Mouse (Mus musculus) stomach, embryonic 15.5 days (tissue): Measurements from ENCODE around the gene Rtl4. TPM values are rescaled to one million over a fixed set of nuclear protein-coding genes. Genes with fewer than 3 reads are reported as not detected.

ENCODE experiments used
- ATAC-seq: fragments of 200-750 bp; cut with Nextera tagmentation; 2 replicates; pipeline ENCODE4 v1.8.0; 2017; ENCODE audit warnings: low read depth, moderate number of reproducible peaks, moderate TSS enrichment; ENCODE audit not compliant: insufficient read depth, low FRiP score
- H3K27ac ChIP-seq: fragments of 300-500 bp; sonication (generic); 2 replicates; pipeline ENCODE4 v1.5.1; 2015; ENCODE audit warnings: mild to moderate bottlenecking, inconsistent platforms
- H3K27me3 ChIP-seq: fragments of 300-500 bp; sonication (generic); replicated peaks from 2 replicates; pipeline ENCODE4 v1.6.1; 2015; ENCODE audit warnings: inconsistent platforms
- H3K36me3 ChIP-seq: fragments of 300-500 bp; sonication (generic); 2 replicates; pipeline ENCODE4 v1.6.1; 2015; ENCODE audit warnings: inconsistent platforms
- H3K4me1 ChIP-seq: fragments of 300-500 bp; sonication (generic); 2 replicates; pipeline ENCODE4 v1.6.1; 2015; ENCODE audit warnings: inconsistent platforms
- H3K4me2 ChIP-seq: fragments of 300-500 bp; sonication (generic); 2 replicates; pipeline ENCODE4 v1.6.1; 2015; ENCODE audit warnings: mild to moderate bottlenecking, inconsistent platforms
- H3K4me3 ChIP-seq: fragments of 300-500 bp; sonication (generic); replicated peaks from 2 replicates; pipeline ENCODE4 v1.5.1; 2015; ENCODE audit warnings: inconsistent platforms
- H3K9ac ChIP-seq: fragments of 300-500 bp; sonication (generic); 2 replicates; pipeline ENCODE4 v1.6.1; 2015; ENCODE audit warnings: inconsistent platforms
- H3K9me3 ChIP-seq: fragments of 300-500 bp; sonication (generic); 2 replicates; pipeline ENCODE4 v1.6.1; 2016; ENCODE audit warnings: inconsistent platforms
- WGBS: fragments of 180-500 bp; shearing (Covaris S2); methylation state at CpG from one replicate; pipeline ENCODE4 v1.1.7; 2015; 5-methylcytosine and 5-hydroxymethylcytosine counted together
- polyA plus RNA-seq: library from polyadenylated mRNA; unstranded; fragments of >200 nt; fragmentation: Nextera tagmentation; extraction: Ambion mirVana; gene quantifications from 2 replicates; pipeline ENCODE4 v1.2.1, GENCODE M21; 2015

The Rtl4 gene
- 0.85 and 0.93 TPM in 2 replicates for polyA plus RNA-seq

GRCm38 (mm10) chrX:144688207-144689118, at the start of gene Rtl4:
TSS of gene Rtl4 (plus strand) at chrX:144688907.
- Histone ChIP-seq H3K27ac (no peak within 1 kb of the TSS), H3K4me2 (peak within 1 kb of the TSS; percentile 64), H3K4me3 (peak within 1 kb of the TSS; percentile 43), H3K27me3 (no peaks in the 10 kb centered on the region), H3K36me3 (no peaks in the 10 kb centered on the region), H3K9me3 (no peaks in the 10 kb centered on the region), H3K4me1 (no peaks in the 10 kb centered on the region), H3K9ac (peak within 1 kb of the TSS; percentile 9; the same call in 1 of the 2 replicates)
- no peak for ATAC-seq
- WGBS: 24% methylated on average over 10 of the region's 31 CpGs

DNA sequence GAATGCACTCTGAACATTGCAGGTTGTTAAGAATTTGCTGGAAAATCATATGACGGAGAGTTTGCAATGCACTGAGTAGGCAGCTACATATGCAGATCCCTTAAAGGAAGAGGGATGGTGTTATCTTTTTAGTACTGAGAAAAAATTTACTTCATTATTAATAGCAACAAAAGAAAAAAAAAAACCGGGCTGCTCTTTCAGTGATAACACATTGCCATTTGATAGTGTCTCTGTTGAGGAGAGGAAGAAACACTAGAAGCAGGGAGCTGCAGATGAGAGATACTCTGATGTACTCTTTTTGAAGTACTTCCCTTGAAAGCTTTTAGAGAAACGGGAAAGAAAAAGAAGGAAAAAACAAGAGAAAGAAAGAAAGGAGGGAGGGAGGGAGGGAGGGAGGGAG, 44.0 kb upstream of the Rtl4 start:
- Histone ChIP-seq H3K27me3 (no peaks in the 10 kb centered on the region), H3K27ac (no peak overlapping the region), H3K36me3 (no peaks in the 10 kb centered on the region), H3K4me3 (no peak overlapping the region), H3K9ac (no peak overlapping the region), H3K4me1 (no peaks in the 10 kb centered on the region), H3K4me2 (no peak overlapping the region), H3K9me3 (no peaks in the 10 kb centered on the region)
- WGBS: 57% methylated on average over 3 of the region's 3 CpGs
- ATAC-seq: no peak

DNA sequence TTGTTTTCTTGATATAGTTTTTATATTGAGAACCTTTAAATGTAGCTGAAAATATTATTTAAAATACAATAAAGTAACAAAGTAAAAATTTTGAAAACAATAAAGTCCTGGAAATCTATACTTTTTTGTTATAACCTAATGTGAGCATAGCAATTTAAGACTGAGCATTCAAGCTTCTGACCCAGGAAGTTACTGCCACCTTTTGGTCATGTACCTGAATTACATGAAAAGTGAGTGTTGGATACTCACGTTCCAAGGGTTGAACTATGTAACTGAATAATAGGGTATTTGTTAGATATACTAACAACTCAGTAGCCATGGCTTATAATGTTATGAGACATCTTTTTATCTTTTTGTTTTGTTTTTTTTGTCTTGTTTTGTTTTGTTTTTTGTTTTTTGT, 43.3 kb upstream of the Rtl4 start:
- ATAC-seq: no peak
- no peaks in the 10 kb centered on the region for H3K27me3 ChIP-seq
- no peak overlapping the region for H3K4me2 ChIP-seq
- WGBS: 33% methylated on average over 1 of the region's 1 CpGs
- H3K9ac ChIP-seq: no peak overlapping the region
- H3K27ac ChIP-seq: no peak overlapping the region
- H3K9me3 ChIP-seq: no peaks in the 10 kb centered on the region
- H3K4me1 ChIP-seq: no peaks in the 10 kb centered on the region
- H3K4me3 ChIP-seq: no peak overlapping the region
- no peaks in the 10 kb centered on the region for H3K36me3 ChIP-seq

DNA sequence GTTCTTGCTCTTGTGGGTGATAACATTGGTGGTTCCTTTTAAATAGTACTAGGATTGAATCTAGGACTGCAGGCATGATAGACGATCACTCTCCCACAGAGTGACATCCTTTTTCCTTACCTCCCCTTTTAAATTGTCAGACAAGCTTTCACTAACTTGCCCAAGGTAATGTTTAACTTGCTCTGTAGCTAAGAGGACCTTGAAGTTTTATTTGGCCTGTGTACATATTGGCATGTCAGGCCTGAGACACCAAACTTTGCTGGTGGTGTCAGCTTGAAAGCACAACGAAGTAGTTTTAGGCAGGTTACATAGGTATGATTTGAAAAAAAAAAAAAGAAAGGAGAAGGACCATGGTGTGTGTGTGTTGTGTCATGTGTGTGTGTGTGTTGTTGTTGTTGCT, 36.5 kb upstream of the Rtl4 start:
- Histone ChIP-seq H3K9me3 (no peaks in the 10 kb centered on the region), H3K27me3 (no peaks in the 10 kb centered on the region), H3K9ac (no peak overlapping the region), H3K4me3 (no peak overlapping the region), H3K27ac (no peak overlapping the region), H3K4me2 (no peak overlapping the region), H3K4me1 (no peaks in the 10 kb centered on the region), H3K36me3 (no peaks in the 10 kb centered on the region)
- WGBS: 68% methylated on average over 2 of the region's 2 CpGs
- no peak for ATAC-seq

GRCm38 (mm10) chrX:144687742-144688141, 965 bp upstream of the Rtl4 start:
- Histone ChIP-seq H3K4me1 (no peaks in the 10 kb centered on the region), H3K36me3 (no peaks in the 10 kb centered on the region), H3K9me3 (no peaks in the 10 kb centered on the region), H3K4me2 (peak overlapping the region; percentile 64), H3K27ac (no peak overlapping the region), H3K9ac (no peak overlapping the region), H3K4me3 (peak overlapping the region; percentile 43; the same call in 1 of the 2 replicates), H3K27me3 (no peaks in the 10 kb centered on the region)
- 27% methylated on average over 20 of the region's 20 CpGs for WGBS
- ATAC-seq: no peak

DNA sequence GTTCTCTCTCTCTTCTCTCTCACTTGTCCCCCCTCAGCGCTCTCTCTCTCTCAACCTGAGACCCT, 733 bp upstream of the Rtl4 start, which contains the start of gene Trpc5:
Gene Trpc5 (minus strand): TSS at position 39 of the 65 bp plus-strand sequence.
- H3K4me1 ChIP-seq: no peaks in the 10 kb centered on the region
- H3K27me3 ChIP-seq: no peaks in the 10 kb centered on the region
- 0% methylated on average over 1 of the region's 1 CpGs for WGBS
- no peak within 1 kb of the TSS for H3K27ac ChIP-seq
- ATAC-seq: no peak
- H3K9ac ChIP-seq: peak within 1 kb of the TSS; percentile 9; the same call in 1 of the 2 replicates
- peak within 1 kb of the TSS; percentile 43 for H3K4me3 ChIP-seq
- H3K36me3 ChIP-seq: no peaks in the 10 kb centered on the region
- peak within 1 kb of the TSS; percentile 64 for H3K4me2 ChIP-seq
- no peaks in the 10 kb centered on the region for H3K9me3 ChIP-seq

DNA sequence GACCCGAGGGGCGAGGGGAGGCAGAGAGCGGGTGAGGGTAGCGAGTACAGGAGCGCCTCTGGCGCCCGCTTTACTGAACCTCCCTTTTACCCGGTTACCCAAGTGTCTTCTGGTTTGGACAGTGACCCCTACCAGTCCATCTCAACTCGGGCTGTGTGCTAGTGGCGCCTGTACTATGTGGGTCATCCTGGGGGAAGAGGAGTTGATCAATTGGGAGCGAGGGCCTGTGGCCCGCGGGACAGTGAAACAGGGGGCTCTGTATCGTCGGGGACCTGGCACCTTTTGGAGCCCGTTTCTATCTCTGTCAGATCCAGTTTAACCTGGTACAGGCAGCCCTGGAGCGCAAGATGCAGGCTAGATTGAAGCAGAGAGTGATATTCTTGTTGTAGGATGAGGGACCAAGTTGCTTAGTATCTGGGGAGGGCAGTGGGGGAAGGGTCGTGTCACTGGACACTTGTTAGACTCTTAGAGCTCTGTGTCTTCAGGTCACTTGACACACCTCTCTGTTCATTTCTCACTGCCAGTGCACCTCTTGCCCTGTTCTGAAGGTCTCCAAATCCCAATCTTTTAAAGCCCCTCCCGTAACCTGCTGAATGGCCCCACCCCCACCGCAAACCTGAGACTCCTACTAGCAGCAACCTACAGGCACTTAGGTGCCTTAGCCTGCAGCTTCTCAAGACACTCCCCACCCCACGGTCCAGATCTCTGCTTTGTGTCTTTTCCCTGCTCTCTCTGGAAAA, 582 bp downstream of the Rtl4 start:
- peak overlapping the region; percentile 43 for H3K4me3 ChIP-seq
- H3K27me3 ChIP-seq: no peaks in the 10 kb centered on the region
- H3K9ac ChIP-seq: peak overlapping the region; percentile 9; the same call in 1 of the 2 replicates
- no peaks in the 10 kb centered on the region for H3K9me3 ChIP-seq
- no peak for ATAC-seq
- H3K4me1 ChIP-seq: no peaks in the 10 kb centered on the region
- H3K4me2 ChIP-seq: peak overlapping the region; percentile 64
- 20% methylated on average over 18 of the region's 21 CpGs for WGBS
- no peak overlapping the region for H3K27ac ChIP-seq
- no peaks in the 10 kb centered on the region for H3K36me3 ChIP-seq

GRCm38 (mm10) chrX:144689859-144690181, 1.1 kb downstream of the Rtl4 start:
- H3K27ac ChIP-seq: no peak overlapping the region
- H3K36me3 ChIP-seq: no peaks in the 10 kb centered on the region
- peak; percentile 53; the same call in 1 of the 2 replicates for ATAC-seq
- H3K27me3 ChIP-seq: no peaks in the 10 kb centered on the region
- H3K4me3 ChIP-seq: peak overlapping the region; percentile 17; the same call in 1 of the 2 replicates
- 19% methylated on average over 7 of the region's 7 CpGs for WGBS
- H3K9me3 ChIP-seq: no peaks in the 10 kb centered on the region
- no peak overlapping the region for H3K9ac ChIP-seq
- H3K4me1 ChIP-seq: no peaks in the 10 kb centered on the region
- H3K4me2 ChIP-seq: peak overlapping the region; percentile 64

GRCm38 (mm10) chrX:144716330-144716729, 27.6 kb downstream of the Rtl4 start:
- no peak overlapping the region for H3K27ac ChIP-seq
- H3K36me3 ChIP-seq: no peaks in the 10 kb centered on the region
- ATAC-seq: no peak
- H3K9ac ChIP-seq: no peak overlapping the region
- WGBS: 60% methylated on average over 1 of the region's 1 CpGs
- H3K4me2 ChIP-seq: no peak overlapping the region
- no peak overlapping the region for H3K4me3 ChIP-seq
- no peaks in the 10 kb centered on the region for H3K4me1 ChIP-seq
- H3K27me3 ChIP-seq: no peaks in the 10 kb centered on the region
- H3K9me3 ChIP-seq: no peaks in the 10 kb centered on the region

DNA sequence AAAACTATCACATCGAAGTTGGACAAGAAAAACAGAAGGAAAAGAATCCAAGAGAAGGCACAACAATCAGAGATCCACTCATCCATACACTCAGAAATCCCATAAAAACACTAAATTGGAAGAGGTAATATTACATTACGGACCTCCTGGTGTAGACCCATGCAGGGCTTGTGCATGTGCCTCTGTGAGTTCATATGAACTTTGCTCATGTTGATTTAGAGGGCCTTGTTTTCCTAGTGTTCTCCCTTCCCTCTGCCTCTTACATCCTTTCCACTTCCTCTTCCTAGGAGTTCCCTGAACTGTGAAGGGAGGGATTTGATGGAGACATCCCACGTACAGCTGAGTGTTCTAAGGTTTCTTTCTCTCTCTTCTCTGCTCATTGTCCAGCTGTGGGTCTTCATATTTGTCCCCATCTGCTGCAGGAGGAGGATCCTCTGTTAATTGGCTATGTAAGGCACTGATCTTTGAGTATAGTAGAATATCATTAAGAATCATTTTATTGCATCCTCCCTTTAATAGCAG, 58.9 kb downstream of the Rtl4 start:
- H3K4me1 ChIP-seq: no peaks in the 10 kb centered on the region
- no peak overlapping the region for H3K4me3 ChIP-seq
- no peaks in the 10 kb centered on the region for H3K36me3 ChIP-seq
- no peak overlapping the region for H3K4me2 ChIP-seq
- no peaks in the 10 kb centered on the region for H3K9me3 ChIP-seq
- 64% methylated on average over 3 of the region's 3 CpGs for WGBS
- no peak overlapping the region for H3K27ac ChIP-seq
- H3K9ac ChIP-seq: no peak overlapping the region
- no peaks in the 10 kb centered on the region for H3K27me3 ChIP-seq
- no peak for ATAC-seq

GRCm38 (mm10) chrX:144986980-144987379, 298.3 kb downstream of the Rtl4 start:
- Histone ChIP-seq H3K4me3 (no peak overlapping the region), H3K9me3 (no peaks in the 10 kb centered on the region), H3K27ac (no peak overlapping the region), H3K4me2 (no peak overlapping the region), H3K4me1 (no peaks in the 10 kb centered on the region), H3K9ac (no peak overlapping the region), H3K27me3 (no peaks in the 10 kb centered on the region), H3K36me3 (no peaks in the 10 kb centered on the region)
- no peak for ATAC-seq
- WGBS: 31% methylated on average over 2 of the region's 2 CpGs

DNA sequence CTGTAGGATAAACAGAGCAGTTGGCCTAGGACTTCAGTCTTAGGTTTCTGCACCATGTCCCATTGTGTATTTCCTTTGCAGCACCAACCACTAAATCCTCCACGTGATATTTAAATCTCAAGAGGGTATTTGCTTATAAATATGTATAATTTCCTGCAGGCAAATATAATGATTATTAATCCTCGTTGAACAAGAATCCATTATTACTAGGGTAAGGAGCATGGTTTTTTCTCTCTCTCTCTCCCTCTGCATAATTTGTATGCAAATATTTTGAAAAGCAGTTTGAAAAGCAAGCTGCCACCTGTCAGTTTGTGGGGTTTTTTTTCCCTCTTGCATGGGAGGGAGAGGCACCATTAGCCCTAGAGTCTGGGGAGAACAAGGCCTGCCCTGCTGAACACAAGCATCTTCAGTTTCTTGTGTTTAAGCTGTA, 376.8 kb downstream of the Rtl4 start:
- Histone ChIP-seq H3K4me1 (no peaks in the 10 kb centered on the region), H3K9ac (no peak overlapping the region), H3K4me3 (no peak overlapping the region), H3K27ac (no peak overlapping the region), H3K9me3 (no peaks in the 10 kb centered on the region), H3K36me3 (no peaks in the 10 kb centered on the region), H3K4me2 (no peak overlapping the region), H3K27me3 (no peaks in the 10 kb centered on the region)
- no peak for ATAC-seq
- WGBS: 66% methylated on average over 2 of the region's 2 CpGs
